In the genomic region with DNA sequence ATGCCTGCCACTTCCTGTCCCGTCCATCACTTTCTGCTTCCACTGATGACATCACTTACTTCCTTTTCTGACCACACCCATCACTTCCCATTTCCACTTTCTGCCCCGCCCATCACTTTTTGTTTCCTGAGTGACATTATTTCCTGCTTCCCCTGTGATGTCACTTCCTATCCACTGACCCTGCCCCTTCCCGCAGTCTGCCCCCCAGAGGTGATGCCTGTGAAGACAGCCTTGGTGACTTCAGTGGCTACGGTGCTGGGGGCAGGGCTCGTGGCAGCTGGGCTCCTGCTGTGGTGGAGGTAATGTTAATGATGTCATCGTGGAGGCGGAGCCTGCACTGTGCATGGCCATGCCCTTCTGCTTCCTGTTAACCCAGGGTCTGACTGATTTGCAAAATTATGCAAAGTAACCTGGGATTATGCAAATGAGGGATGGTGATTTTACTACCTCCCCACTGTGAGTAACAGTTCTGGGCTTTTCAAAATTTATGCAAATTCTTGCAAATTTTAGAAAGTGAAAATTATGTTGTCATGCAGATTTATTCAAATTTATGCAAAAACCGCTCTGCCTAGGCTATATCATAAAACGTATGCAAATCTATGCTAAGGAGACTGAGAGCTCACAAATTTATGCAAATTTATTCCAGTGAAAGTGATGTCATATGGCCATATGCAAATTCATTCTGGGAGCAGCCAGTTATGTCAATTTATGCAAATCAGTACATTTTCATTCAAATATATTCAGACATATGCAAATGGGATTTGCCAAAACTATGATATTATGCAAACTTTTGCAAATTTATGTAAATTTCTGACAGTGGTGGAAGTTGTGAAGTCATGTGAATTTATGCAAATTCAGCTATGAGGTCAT, we compare ENCODE assay signal across 12 mouse cellular contexts. TPM values are rescaled to one million over a fixed set of nuclear protein-coding genes. Genes with fewer than 3 reads are reported as not detected.
DNase-seq lines count a peak whose midpoint lies in the region; ATAC-seq and TF ChIP-seq lines count a peak whose summit lies in the region.
"Had no signal": no experiment of that assay in that cellular context is flagged by ENCODE, and none has a peak within 500 bp of the region (broad histone marks: within the 10 kb centered on the region; RNA-seq: fewer than 3 reads in every experiment).

No protein-coding gene starts in this region.

- no peaks in the 10 kb centered on the region for H3K27me3 ChIP-seq in intestine, postnatal 0 days (replicated peaks; ENCODE audit: control insufficient read depth, insufficient read depth, low read length)
- H3K27me3 ChIP-seq in intestine, embryonic 16.5 days (replicated peaks; ENCODE audit: control insufficient read depth, insufficient read depth, low read length): no peaks in the 10 kb centered on the region
- no peaks in the 10 kb centered on the region for H3K27me3 ChIP-seq in forebrain, embryonic 14.5 days (replicated peaks; ENCODE audit: control insufficient read depth, insufficient read depth, low read length)
- H3K27me3 ChIP-seq in midbrain, embryonic 15.5 days (replicated peaks): no peaks in the 10 kb centered on the region
- H3K27me3 ChIP-seq: Patski had no signal

- H3K4me2 ChIP-seq in intestine, postnatal 0 days (replicated peaks; ENCODE audit: low read depth): no peak overlapping the region
- no peak overlapping the region for H3K4me2 ChIP-seq in intestine, embryonic 16.5 days (ENCODE audit: low read depth, low read length)
- H3K4me2 ChIP-seq in forebrain, embryonic 14.5 days (ENCODE audit: low read length): no peak overlapping the region
- H3K4me2 ChIP-seq in midbrain, embryonic 15.5 days: no peak overlapping the region

- H3K9me3 ChIP-seq in intestine, postnatal 0 days (ENCODE audit: control insufficient read depth): peaks cover 52% of the 10 kb centered on the region
- peaks cover 59% of the 10 kb centered on the region for H3K9me3 ChIP-seq in intestine, embryonic 16.5 days (ENCODE audit: control insufficient read depth, low read length)
- peaks cover 40% of the 10 kb centered on the region for H3K9me3 ChIP-seq in forebrain, embryonic 14.5 days (replicated peaks; ENCODE audit: control insufficient read depth, low read length)
- H3K9me3 ChIP-seq in midbrain, embryonic 15.5 days: peaks cover 12% of the 10 kb centered on the region; the same call in 1 of the 2 replicates

- 0 out of 2 replicates have a peak, but pooled peaks cover 4% of the 10 kb centered on the region for H3K36me3 ChIP-seq in intestine, postnatal 0 days (ENCODE audit: control insufficient read depth, insufficient read depth)
- H3K36me3 ChIP-seq in intestine, embryonic 16.5 days (ENCODE audit: control insufficient read depth, insufficient read depth, low read length): peaks cover 16% of the 10 kb centered on the region; the same call in 1 of the 2 replicates
- no peaks in the 10 kb centered on the region for H3K36me3 ChIP-seq in forebrain, embryonic 14.5 days (ENCODE audit: control insufficient read depth, insufficient read depth, low read length)
- H3K36me3 ChIP-seq in midbrain, embryonic 15.5 days (replicated peaks): no peaks in the 10 kb centered on the region

- no peak overlapping the region for H3K27ac ChIP-seq in intestine, postnatal 0 days (ENCODE audit: low read depth, low read length)
- H3K27ac ChIP-seq in intestine, embryonic 16.5 days (ENCODE audit: low read length): no peak overlapping the region
- H3K27ac ChIP-seq in forebrain, embryonic 14.5 days (ENCODE audit: low read depth, low read length): no peak overlapping the region
- no peak overlapping the region for H3K27ac ChIP-seq in midbrain, embryonic 15.5 days

- WGBS in intestine, postnatal 0 days: 97% methylated on average over 9 of the region's 9 CpGs
- 94% methylated on average over 9 of the region's 9 CpGs for WGBS in intestine, embryonic 16.5 days
- 82% methylated on average over 9 of the region's 9 CpGs for WGBS in forebrain, embryonic 14.5 days
- 81% methylated on average over 9 of the region's 9 CpGs for WGBS in midbrain, embryonic 15.5 days

- 0 out of 2 replicates have a peak, but pooled peaks have one; percentile 14 for TF ChIP-seq CTCF in intestine, postnatal 0 days (IDR thresholded peaks at IDR 0.05; ENCODE audit: low read depth)

- no peak overlapping the region for H3K9ac ChIP-seq in intestine, postnatal 0 days (ENCODE audit: low read depth, low read length)
- H3K9ac ChIP-seq in intestine, embryonic 16.5 days (ENCODE audit: low read depth, low read length): no peak overlapping the region
- no peak overlapping the region for H3K9ac ChIP-seq in forebrain, embryonic 14.5 days (ENCODE audit: low read length)
- no peak overlapping the region for H3K9ac ChIP-seq in midbrain, embryonic 15.5 days

- no peak for ATAC-seq in intestine, postnatal 0 days
- no peak for ATAC-seq in intestine, embryonic 16.5 days
- ATAC-seq in forebrain, embryonic 14.5 days: peak; percentile 58
- peak; percentile 43 for ATAC-seq in midbrain, embryonic 15.5 days (replicated peaks)
- ATAC-seq: Patski had no signal

- DNase-seq in CD4-positive, CD25-positive, alpha-beta regulatory T cell, adult 2 months (ENCODE audit: low read depth, low spot score): peak; percentile 65
- peak; percentile 92 for DNase-seq in forebrain, embryonic 14.5 days (ENCODE audit: low spot score)
- no peak for DNase-seq in heart, adult 8-10 months (ENCODE audit: low spot score)
- DNase-seq in urinary bladder, adult 18-20 months (ENCODE audit: low spot score in 2 of 2): no peak
- no peak for DNase-seq in gastrocnemius, postnatal 25 days

- H3K4me1 ChIP-seq in intestine, postnatal 0 days (replicated peaks; ENCODE audit: control insufficient read depth, insufficient read depth, low read length): no peaks in the 10 kb centered on the region
- no peaks in the 10 kb centered on the region for H3K4me1 ChIP-seq in intestine, embryonic 16.5 days (ENCODE audit: control insufficient read depth, insufficient read depth, low read length)
- no peaks in the 10 kb centered on the region for H3K4me1 ChIP-seq in forebrain, embryonic 14.5 days (ENCODE audit: control insufficient read depth, insufficient read depth, low read length)
- H3K4me1 ChIP-seq in midbrain, embryonic 15.5 days: no peaks in the 10 kb centered on the region

- H3K4me3 ChIP-seq in intestine, postnatal 0 days (ENCODE audit: low read depth, low read length): no peak overlapping the region
- H3K4me3 ChIP-seq in intestine, embryonic 16.5 days (ENCODE audit: low read length): no peak overlapping the region
- H3K4me3 ChIP-seq in forebrain, embryonic 14.5 days (ENCODE audit: low read depth, low read length): no peak overlapping the region
- H3K4me3 ChIP-seq in midbrain, embryonic 15.5 days: no peak overlapping the region

RNA-seq across cellular contexts. Expression of gene Il3ra, which starts 5.9 kb away (rescaled TPM):
- 5.4 and 6.8 TPM in 2 replicates for polyA plus RNA-seq in intestine, postnatal 0 days (2015; fragmentation: Nextera tagmentation; extraction: Ambion mirVana)
- polyA plus RNA-seq in intestine, embryonic 16.5 days (2015; fragmentation: Nextera tagmentation; extraction: Ambion mirVana): 6.6 and 6.9 TPM in 2 replicates
- polyA plus RNA-seq in forebrain, embryonic 14.5 days (2014; fragmentation: Nextera tagmentation; extraction: Ambion mirVana): 1.5 and 1.9 TPM in 2 replicates
- 2.1 and 4.0 TPM in 2 replicates for polyA plus RNA-seq in midbrain, embryonic 15.5 days (2015; fragmentation: Nextera tagmentation; extraction: Ambion mirVana)
- 1 to 10 TPM; 2.2 to 7.2 (median 3.5) TPM for total RNA-seq in heart, adult 8-10 months (2022)
- 1 to 10 TPM; 2.0 to 4.0 TPM for total RNA-seq in gastrocnemius, postnatal 25 days (2021)

RNA-seq across cellular contexts. Expression of gene Olfr31, which starts 29.3 kb away (rescaled TPM):
- not detected in 2 replicates for polyA plus RNA-seq in intestine, postnatal 0 days (2015; fragmentation: Nextera tagmentation; extraction: Ambion mirVana)
- not detected in 2 replicates for polyA plus RNA-seq in intestine, embryonic 16.5 days (2015; fragmentation: Nextera tagmentation; extraction: Ambion mirVana)
- not detected in 2 replicates for polyA plus RNA-seq in forebrain, embryonic 14.5 days (2014; fragmentation: Nextera tagmentation; extraction: Ambion mirVana)
- 0.04 and 0.12 TPM in 2 replicates for polyA plus RNA-seq in midbrain, embryonic 15.5 days (2015; fragmentation: Nextera tagmentation; extraction: Ambion mirVana)
- total RNA-seq in heart, adult 8-10 months (2022): not detected
- total RNA-seq in gastrocnemius, postnatal 25 days (2021): not detected
- total RNA-seq: left cerebral cortex, adult 8-10 months had no signal

RNA-seq across cellular contexts. Expression of gene Olfr721-ps1, which starts 49.1 kb away (rescaled TPM):
- polyA plus RNA-seq in intestine, postnatal 0 days (2015; fragmentation: Nextera tagmentation; extraction: Ambion mirVana): not detected in 2 replicates
- not detected in 2 replicates for polyA plus RNA-seq in intestine, embryonic 16.5 days (2015; fragmentation: Nextera tagmentation; extraction: Ambion mirVana)
- polyA plus RNA-seq in forebrain, embryonic 14.5 days (2014; fragmentation: Nextera tagmentation; extraction: Ambion mirVana): not detected in 2 replicates
- polyA plus RNA-seq in midbrain, embryonic 15.5 days (2015; fragmentation: Nextera tagmentation; extraction: Ambion mirVana): not detected in 2 replicates
- not detected for total RNA-seq in heart, adult 8-10 months (2022)
- total RNA-seq in gastrocnemius, postnatal 25 days (2021): not detected
- total RNA-seq: granulocyte monocyte progenitor cell, adult 5-6 weeks; left cerebral cortex, adult 8-10 months had no signal
- polyA plus RNA-seq: Patski; testis, adult 2 months had no signal

Comparison
In these comparisons a context has a peak if more than half of its experiments do, and no peak if none do; other contexts are left out.
1. ATAC-seq: peak in forebrain, embryonic 14.5 days (single experiment) and midbrain, embryonic 15.5 days (single experiment); none in intestine, postnatal 0 days (single experiment) and intestine, embryonic 16.5 days (single experiment).
2. DNase-seq: peak in CD4-positive, CD25-positive, alpha-beta regulatory T cell, adult 2 months (single experiment) and forebrain, embryonic 14.5 days (single experiment); none in heart, adult 8-10 months (single experiment), urinary bladder, adult 18-20 months (0 of 2) and gastrocnemius, postnatal 25 days (single experiment).